Mouse (Mus musculus): Measurements from ENCODE around the gene Ifi205.

The Ifi205 gene

GRCm38 (mm10) chr1:173973111-173973510 is 58.5 kb downstream of the Ifi205 start:
- no peak for DNase-seq (ENCODE audit: low read depth, low spot score)
